Mouse (Mus musculus) megakaryocyte, embryonic 14.5 days (primary cell): Measurements from ENCODE around the gene Rsad1.

ENCODE experiments used
- FLI1 ChIP-seq: IDR thresholded peaks from 2 replicates; pipeline ENCODE4 v1.6.1; 2012; ENCODE audit warnings: low read length, inconsistent platforms, mixed read lengths
- GATA1 ChIP-seq: IDR thresholded peaks from 3 replicates; pipeline ENCODE4 v1.6.1; 2012; ENCODE audit warnings: mixed read lengths, low read length, inconsistent platforms, borderline replicate concordance

GRCm38 (mm10) chr11:94513452-94513851 lies 35.6 kb downstream of the Rsad1 start:
- TF ChIP-seq GATA1 (no peak), FLI1 (no peak)
